In the genomic region with DNA sequence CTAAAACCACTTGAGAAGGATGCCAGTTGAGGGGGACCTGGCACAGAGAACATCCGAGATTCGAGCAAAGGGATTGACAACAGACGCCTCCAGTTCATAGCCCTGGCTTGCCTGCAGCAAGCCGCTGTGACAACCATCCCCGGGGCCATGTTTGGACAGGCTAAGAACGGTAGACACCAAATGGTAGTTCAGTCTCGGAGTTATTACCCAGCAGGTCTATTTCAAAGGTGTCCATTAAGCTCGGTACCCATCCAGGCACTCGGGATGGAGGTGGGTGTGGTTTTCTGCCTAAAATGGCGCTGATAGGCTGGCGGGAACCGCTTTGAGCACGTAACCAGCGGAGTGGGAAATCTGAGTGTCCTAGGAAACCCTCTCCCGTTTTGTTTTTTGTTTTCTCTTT, we compare ENCODE assay signal across 29 mouse cellular contexts. TPM values are rescaled to one million over a fixed set of nuclear protein-coding genes. Genes with fewer than 3 reads are reported as not detected.
A peak's percentile ranks its signal among the peaks of the same experiment; 100 is the strongest.
DNase-seq lines count a peak whose midpoint lies in the region.
"Had no signal": no experiment of that assay in that cellular context is flagged by ENCODE, and none has a peak within 500 bp of the region (broad histone marks: within the 10 kb centered on the region; RNA-seq: fewer than 3 reads in every experiment).

No protein-coding gene starts in this region.

- H3K9me3 ChIP-seq in heart, embryonic 10.5 days, result no peaks in the 10 kb centered on the region
- H3K9me3 ChIP-seq: embryonic facial prominence, embryonic 12.5 days; embryonic facial prominence, embryonic 15.5 days; G1E; hindbrain, embryonic 12.5 days; hindbrain, embryonic 15.5 days had no signal

- no peak overlapping the region for H3K4me3 ChIP-seq in heart, embryonic 10.5 days
- H3K4me3 ChIP-seq: embryonic facial prominence, embryonic 12.5 days; embryonic facial prominence, embryonic 15.5 days; heart, embryonic 13.5 days; hindbrain, embryonic 12.5 days; hindbrain, embryonic 15.5 days had no signal

- H3K36me3 ChIP-seq in heart, embryonic 10.5 days, result peaks cover 3% of the 10 kb centered on the region; the same call in 1 of the 2 replicates
- H3K36me3 ChIP-seq: embryonic facial prominence, embryonic 12.5 days; embryonic facial prominence, embryonic 15.5 days; G1E; hindbrain, embryonic 12.5 days; hindbrain, embryonic 15.5 days had no signal

- no peaks in the 10 kb centered on the region for H3K27me3 ChIP-seq in heart, embryonic 10.5 days (ENCODE audit: insufficient read depth, poor library complexity, severe bottlenecking)
- H3K27me3 ChIP-seq: embryonic facial prominence, embryonic 12.5 days; embryonic facial prominence, embryonic 15.5 days; heart, embryonic 13.5 days; hindbrain, embryonic 12.5 days; hindbrain, embryonic 15.5 days; Patski had no signal

- no peaks in the 10 kb centered on the region for H3K4me1 ChIP-seq in heart, embryonic 10.5 days
- H3K4me1 ChIP-seq: embryonic facial prominence, embryonic 12.5 days; embryonic facial prominence, embryonic 15.5 days; heart, embryonic 13.5 days; hindbrain, embryonic 12.5 days; hindbrain, embryonic 15.5 days had no signal

- peak; percentile 24 for DNase-seq in adrenal gland, postnatal 14 days
- no peak for DNase-seq in adrenal gland, postnatal 10 days
- DNase-seq in heart, embryonic 10.5 days (ENCODE audit: low spot score), result peak; percentile 51
- no peak for DNase-seq in heart, adult 8-10 months (ENCODE audit: low spot score)
- DNase-seq in right cerebral cortex, postnatal 10 days (ENCODE audit: low spot score in 2 of 2), result peak; percentile 17 to 29
- DNase-seq in right cerebral cortex, adult 2 months (ENCODE audit: low spot score in 2 of 2), result no peak
- DNase-seq in ZHBTc4 (ENCODE audit: low read depth, low spot score), result peak; percentile 41
- no peak for DNase-seq in urinary bladder, postnatal 10 days (ENCODE audit: low spot score)
- DNase-seq: adrenal gland, adult 8-10 months; cerebellum, adult 11 months; cerebellum, adult 2 months; cerebellum, adult 9-11 months; cerebellum, postnatal 25 days; forebrain, postnatal 0 days; gastrocnemius, postnatal 36 days had no signal

- H3K27ac ChIP-seq in heart, embryonic 10.5 days, result no peak overlapping the region
- H3K27ac ChIP-seq: embryonic facial prominence, embryonic 12.5 days; embryonic facial prominence, embryonic 15.5 days; heart, embryonic 13.5 days; hindbrain, embryonic 12.5 days; hindbrain, embryonic 15.5 days had no signal

- WGBS in heart, embryonic 10.5 days, result 85% methylated on average over 15 of the region's 15 CpGs

RNA-seq across cellular contexts. Expression of gene Atoh7, which starts 16.4 kb away (rescaled TPM):
- not detected in 2 replicates for total RNA-seq in adrenal gland, postnatal 14 days (2021)
- not detected for total RNA-seq in adrenal gland, postnatal 10 days (2021)
- polyA plus RNA-seq in heart, embryonic 10.5 days (2016; fragmentation: Nextera tagmentation; extraction: Ambion mirVana), result not detected in 2 replicates
- not detected for total RNA-seq in heart, adult 8-10 months (2022)
- total RNA-seq: adrenal gland, adult 8-10 months; adrenal gland, postnatal 4 days; common myeloid progenitor, adult 5-6 weeks; G1E; gastrocnemius, postnatal 36 days; granulocyte monocyte progenitor cell, adult 5-6 weeks; heart, postnatal 25 days; hematopoietic stem cell, adult 5-6 weeks had no signal
- polyA plus RNA-seq: activated CD4-positive, CD25-positive, alpha-beta regulatory T cell, adult 4 months; G1E; heart, embryonic 13.5 days; heart, embryonic 16.5 days; Patski had no signal

RNA-seq across cellular contexts. Expression of gene Pbld1, which starts 55.9 kb away (rescaled TPM):
- total RNA-seq in adrenal gland, postnatal 14 days (2021), result 14.4 and 18.0 TPM in 2 replicates
- total RNA-seq in adrenal gland, postnatal 10 days (2021), result 10 to 100 TPM; 13.0 to 31.0 TPM
- polyA plus RNA-seq in heart, embryonic 10.5 days (2016; fragmentation: Nextera tagmentation; extraction: Ambion mirVana), result 0.42 and 1.7 TPM in 2 replicates
- 1 to 10 TPM; 1.0 to 2.8 (median 2.0) TPM for total RNA-seq in heart, adult 8-10 months (2022)
- total RNA-seq: common myeloid progenitor, adult 5-6 weeks; forebrain, postnatal 0 days; granulocyte monocyte progenitor cell, adult 5-6 weeks had no signal
- polyA plus RNA-seq: activated CD4-positive, CD25-positive, alpha-beta regulatory T cell, adult 4 months; G1E had no signal

Comparison
In these comparisons a context has a peak if more than half of its experiments do, and no peak if none do; other contexts are left out.
1. DNase-seq: peak in adrenal gland, postnatal 14 days (single experiment), heart, embryonic 10.5 days (single experiment), right cerebral cortex, postnatal 10 days (2 of 2) and ZHBTc4 (single experiment); none in adrenal gland, postnatal 10 days (single experiment), heart, adult 8-10 months (single experiment), right cerebral cortex, adult 2 months (0 of 2) and urinary bladder, postnatal 10 days (single experiment).